Mouse (Mus musculus): ENCODE results near the gene Katnal1. TPM values are rescaled to one million over a fixed set of nuclear protein-coding genes. Genes with fewer than 3 reads are reported as not detected.

Katnal1 gene
- total and polyA plus RNA-seq, 2 experiments from 2014 or later, result 8.4 to 21.1 TPM

DNA sequence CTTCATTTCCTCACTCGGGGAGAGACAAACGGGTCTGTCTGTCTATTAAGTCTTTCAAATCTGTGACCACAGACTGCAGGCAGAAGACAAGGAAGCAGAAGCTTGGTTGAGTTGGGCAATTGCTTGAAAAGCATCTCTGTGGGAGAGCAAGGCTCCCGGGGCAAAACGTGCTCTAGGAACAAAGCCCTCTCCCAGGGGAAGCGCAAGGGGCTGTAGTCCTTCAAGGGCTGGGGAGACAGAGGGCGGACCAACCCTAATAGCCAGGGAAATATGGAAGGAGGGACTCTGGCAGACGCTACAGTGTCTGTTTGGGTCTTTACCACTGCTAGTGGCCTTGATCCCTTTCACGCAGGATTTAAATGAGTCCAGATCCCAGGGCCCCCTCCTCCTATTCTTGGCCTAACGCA lies 98.0 kb downstream of the Katnal1 start:
- no peaks in the 10 kb centered on the region for H3K36me3 ChIP-seq (replicated peaks; ENCODE audit: control insufficient read depth, insufficient read depth, low read length)
- DNase-seq (ENCODE audit: low spot score), result peak; percentile 11
- H3K27me3 ChIP-seq (ENCODE audit: control insufficient read depth, insufficient read depth, low read length), result 0 out of 2 replicates have a peak, but pooled peaks cover 11% of the 10 kb centered on the region
- no peak overlapping the region for H3K9ac ChIP-seq (replicated peaks; ENCODE audit: low read depth, low read length)
- no peak for ATAC-seq (ENCODE audit: insufficient read depth, low read depth)
- peak overlapping the region; percentile 60 for H3K4me2 ChIP-seq (ENCODE audit: low read depth, low read length)
- no peaks in the 10 kb centered on the region for H3K9me3 ChIP-seq (replicated peaks; ENCODE audit: control insufficient read depth, low read length)
- WGBS, result 21% methylated on average over 9 of the region's 9 CpGs
- H3K27ac ChIP-seq (ENCODE audit: low read depth), result no peak overlapping the region
- H3K4me1 ChIP-seq (ENCODE audit: control insufficient read depth, insufficient read depth), result 0 out of 2 replicates have a peak, but pooled peaks cover 5% of the 10 kb centered on the region
- peak overlapping the region; percentile 45 for H3K4me3 ChIP-seq (ENCODE audit: low read depth, low read length)
- TF ChIP-seq CTCF (IDR thresholded peaks at IDR 0.05; ENCODE audit: low read depth) (no peak), EP300 (IDR thresholded peaks at IDR 0.05; ENCODE audit: low read depth) (no peak)

DNA sequence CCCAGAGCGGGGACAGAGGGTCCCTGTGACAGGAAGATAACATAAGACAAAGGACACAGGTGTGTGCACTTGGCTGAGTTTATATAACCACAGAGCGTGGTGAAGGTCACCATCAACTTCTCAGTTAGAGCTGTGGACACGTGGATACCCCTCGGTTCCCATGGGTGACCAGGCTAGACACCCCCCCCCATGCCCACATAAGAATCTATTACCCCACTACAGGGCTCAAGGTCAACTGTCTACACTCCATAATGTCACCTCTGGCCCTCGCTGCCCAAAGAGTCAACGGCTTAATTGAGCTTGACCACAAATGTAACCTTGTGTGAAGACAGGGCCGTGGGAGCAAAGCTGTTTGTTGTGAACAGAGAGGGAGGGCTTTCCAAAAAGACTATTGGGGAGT lies 103.4 kb downstream of the Katnal1 start:
- Histone ChIP-seq H3K4me2 (ENCODE audit: low read depth, low read length) (no peak overlapping the region), H3K9me3 (replicated peaks; ENCODE audit: control insufficient read depth, low read length) (no peaks in the 10 kb centered on the region), H3K9ac (replicated peaks; ENCODE audit: low read depth, low read length) (no peak overlapping the region), H3K27me3 (ENCODE audit: control insufficient read depth, insufficient read depth, low read length) (no peaks in the 10 kb centered on the region), H3K4me3 (ENCODE audit: low read depth, low read length) (no peak overlapping the region), H3K36me3 (replicated peaks; ENCODE audit: control insufficient read depth, insufficient read depth, low read length) (no peaks in the 10 kb centered on the region), H3K4me1 (ENCODE audit: control insufficient read depth, insufficient read depth) (no peaks in the 10 kb centered on the region), H3K27ac (ENCODE audit: low read depth) (no peak overlapping the region)
- TF ChIP-seq EP300 (IDR thresholded peaks at IDR 0.05; ENCODE audit: low read depth), result no peak
- TF ChIP-seq CTCF (IDR thresholded peaks at IDR 0.05; ENCODE audit: low read depth), result no peak
- DNase-seq (ENCODE audit: low spot score), result no peak
- 76% methylated on average over 7 of the region's 7 CpGs for WGBS
- ATAC-seq (ENCODE audit: insufficient read depth, low read depth), result no peak

DNA sequence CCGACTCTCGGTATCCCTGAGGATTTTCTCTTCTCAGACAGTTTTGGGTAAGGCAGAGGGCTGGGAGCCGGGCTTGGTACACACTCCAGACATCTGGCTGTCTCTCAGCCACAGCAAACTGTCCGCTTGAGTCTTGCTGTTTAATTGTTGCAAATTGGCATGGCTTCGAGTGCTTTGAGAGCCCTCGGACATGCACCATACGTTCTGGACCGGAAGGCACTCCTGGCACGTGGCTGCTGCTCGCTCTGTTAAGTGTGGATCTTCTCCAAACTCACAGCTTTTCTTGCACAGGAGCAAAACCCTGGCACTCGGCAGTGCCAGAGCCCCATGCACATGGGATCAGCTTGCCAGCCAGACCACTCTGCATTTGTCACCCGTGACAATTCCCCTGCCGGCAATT lies 106.3 kb downstream of the Katnal1 start:
- no peak for DNase-seq (ENCODE audit: low spot score)
- no peaks in the 10 kb centered on the region for H3K36me3 ChIP-seq (replicated peaks; ENCODE audit: control insufficient read depth, insufficient read depth, low read length)
- TF ChIP-seq EP300 (IDR thresholded peaks at IDR 0.05; ENCODE audit: low read depth) (no peak), CTCF (IDR thresholded peaks at IDR 0.05; ENCODE audit: low read depth) (no peak)

More for the DNA sequence above, 106.3 kb downstream of the Katnal1 start:
- H3K27me3 ChIP-seq (ENCODE audit: control insufficient read depth, insufficient read depth, low read length), result no peaks in the 10 kb centered on the region
- WGBS, result 81% methylated on average over 13 of the region's 13 CpGs
- ATAC-seq (ENCODE audit: insufficient read depth, low read depth), result no peak
- no peaks in the 10 kb centered on the region for H3K9me3 ChIP-seq (replicated peaks; ENCODE audit: control insufficient read depth, low read length)
- H3K4me3 ChIP-seq (ENCODE audit: low read depth, low read length), result no peak overlapping the region
- H3K4me2 ChIP-seq (ENCODE audit: low read depth, low read length), result no peak overlapping the region
- H3K4me1 ChIP-seq (ENCODE audit: control insufficient read depth, insufficient read depth), result peaks cover 6% of the 10 kb centered on the region
- no peak overlapping the region for H3K9ac ChIP-seq (replicated peaks; ENCODE audit: low read depth, low read length)
- H3K27ac ChIP-seq (ENCODE audit: low read depth), result no peak overlapping the region

Other genes starting within 250 kb of the Katnal1 start
- not detected in 2 replicates for gene Gm42791, start 65.8 kb upstream of the Katnal1 start, total RNA-seq (2014; rRNA removed; ENCODE audit: low replicate concordance)
- gene Gm42791, start 65.8 kb upstream of the Katnal1 start, polyA plus RNA-seq (2015; fragmentation: Nextera tagmentation; extraction: Ambion mirVana), result 1.00 and 2.7 TPM in 2 replicates

All from heart, postnatal 0 days (tissue).